Mouse (Mus musculus) cerebellum, postnatal 14 days (tissue): ENCODE measurements around the gene Dclre1b.
A peak's percentile ranks its signal among the peaks of the same experiment; 100 is the strongest.

Experiments
- DNase-seq, 2 experiments: peaks; one replicate each; pipeline ENCODE4 v3.0.0; 2021; ENCODE audit warnings: mixed read lengths in 2 of 2

The Dclre1b gene

GRCm38 (mm10) chr3:103771531-103772130 is 37.6 kb downstream of the Dclre1b start:
- DNase-seq, result peak; percentile 78 to 86

- no peak for DNase-seq
Measured at GRCm38 (mm10) chr3:103766789-103767188, 42.5 kb downstream of the Dclre1b start.

GRCm38 (mm10) chr3:103759261-103759970 is 49.8 kb downstream of the Dclre1b start:
- DNase-seq, result no peak

- no peak for DNase-seq
Measured at GRCm38 (mm10) chr3:103758456-103758855, 50.8 kb downstream of the Dclre1b start.

GRCm38 (mm10) chr3:103756920-103757319 is 52.3 kb downstream of the Dclre1b start:
- DNase-seq, result no peak

- DNase-seq, result no peak
Measured at GRCm38 (mm10) chr3:103755351-103755750, 53.9 kb downstream of the Dclre1b start.

GRCm38 (mm10) chr3:103751558-103751957 is 57.7 kb downstream of the Dclre1b start:
- DNase-seq, result no peak
